Mouse (Mus musculus) right cerebral cortex, postnatal 36 days (tissue): ENCODE results near the gene Spdl1.

Experiments used
- DNase-seq, 2 experiments: peaks; one replicate each; pipeline ENCODE4 v3.0.0; 2022; ENCODE audit warnings: low spot score in 2 of 2, mixed read lengths in 1 of 2

Gene Spdl1

GRCm38 (mm10) chr11:34833318-34834086 lies at the start of gene Spdl1:
Spdl1 (minus strand) TSS chr11:34833641.
- peak; percentile 91 to 92 for DNase-seq

- no peak for DNase-seq
Measured at GRCm38 (mm10) chr11:34881528-34881927, 48.1 kb upstream of the Spdl1 start.

DNA sequence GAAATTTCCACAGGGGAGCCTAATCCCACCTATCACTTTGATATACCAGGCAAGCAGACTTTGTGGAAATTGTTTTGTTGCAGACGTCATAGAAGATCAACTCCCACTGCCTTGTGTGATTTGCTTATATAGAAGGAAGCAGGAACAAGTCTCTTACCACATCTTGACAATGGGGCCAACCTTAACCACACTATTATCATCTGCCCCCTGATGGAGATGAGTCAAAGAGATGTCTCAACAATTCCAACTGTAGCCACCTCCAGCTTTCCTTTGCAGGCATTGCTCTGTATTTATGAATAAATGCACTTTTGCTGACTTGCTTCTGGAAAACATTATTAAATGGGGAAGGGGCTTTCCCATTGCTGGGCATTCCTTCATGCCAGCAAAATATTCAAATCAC lies 46.2 kb upstream of the Spdl1 start:
- DNase-seq = no peak

GRCm38 (mm10) chr11:34873861-34874260 lies 40.4 kb upstream of the Spdl1 start:
- no peak for DNase-seq

GRCm38 (mm10) chr11:34872432-34872831 lies 39.0 kb upstream of the Spdl1 start:
- DNase-seq = no peak

DNA sequence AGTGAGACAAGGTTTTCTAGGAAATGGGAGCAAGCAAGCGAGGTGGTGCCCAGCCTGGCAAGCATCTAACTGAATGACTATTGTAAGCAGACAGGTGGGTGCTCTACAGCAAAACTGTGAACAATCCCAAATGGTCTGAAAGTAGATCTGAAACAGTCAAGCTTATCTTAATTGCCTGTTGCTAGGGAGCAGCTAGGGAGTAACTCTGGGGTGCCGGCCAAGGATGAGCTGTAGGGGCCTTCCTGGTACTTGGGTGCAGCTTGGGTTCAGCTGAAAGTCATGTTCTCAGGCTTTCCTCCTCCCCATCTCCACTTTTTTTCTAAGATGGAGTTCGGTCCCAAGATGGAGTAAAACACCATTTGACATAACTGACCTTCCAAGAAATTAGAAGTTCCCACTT lies 38.5 kb upstream of the Spdl1 start:
- no peak for DNase-seq

- no peak for DNase-seq
Measured at GRCm38 (mm10) chr11:34871456-34871855, 38.0 kb upstream of the Spdl1 start.

DNA sequence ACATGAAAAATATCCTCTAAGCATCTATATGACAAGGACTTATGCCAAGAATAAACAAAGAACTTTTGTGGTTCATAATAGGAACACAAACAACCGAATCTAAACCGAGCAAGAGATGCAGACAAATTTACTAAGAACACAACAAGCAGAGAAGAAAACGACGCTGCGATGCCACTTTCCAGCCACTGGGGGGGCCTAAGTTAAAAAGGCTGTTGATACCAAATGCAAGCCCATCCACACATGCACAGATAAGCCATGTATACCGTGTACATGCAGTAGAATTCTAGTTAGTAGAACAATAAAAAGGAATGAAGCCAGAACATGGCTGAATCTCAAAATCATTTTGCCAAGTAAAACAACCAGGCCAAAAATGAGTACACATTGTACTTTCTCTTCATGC lies 35.2 kb upstream of the Spdl1 start:
- DNase-seq = no peak

- no peak for DNase-seq
Measured at GRCm38 (mm10) chr11:34865741-34866270, 32.4 kb upstream of the Spdl1 start.

DNA sequence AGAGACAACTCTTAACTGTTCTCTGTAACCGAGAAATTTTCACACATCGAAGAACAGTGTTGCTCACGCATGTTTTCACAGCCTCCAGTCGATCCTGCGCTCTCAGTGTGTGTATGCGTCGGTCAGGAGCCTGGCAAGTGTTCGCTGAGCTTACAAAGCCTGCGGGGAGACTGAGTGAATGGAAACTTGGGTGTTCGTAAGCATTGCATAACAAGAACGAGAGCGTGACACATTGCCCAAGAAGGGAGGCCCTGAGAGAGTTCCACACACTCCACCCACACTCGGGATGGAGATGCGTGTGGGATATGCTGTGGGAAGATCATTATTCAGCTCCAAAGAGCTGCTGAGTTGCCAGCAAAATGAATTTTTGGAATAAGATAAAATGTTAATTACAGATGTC lies 31.7 kb upstream of the Spdl1 start:
- DNase-seq = peak; percentile 64 to 81

GRCm38 (mm10) chr11:34856652-34857051 lies 23.2 kb upstream of the Spdl1 start:
- no peak for DNase-seq

DNA sequence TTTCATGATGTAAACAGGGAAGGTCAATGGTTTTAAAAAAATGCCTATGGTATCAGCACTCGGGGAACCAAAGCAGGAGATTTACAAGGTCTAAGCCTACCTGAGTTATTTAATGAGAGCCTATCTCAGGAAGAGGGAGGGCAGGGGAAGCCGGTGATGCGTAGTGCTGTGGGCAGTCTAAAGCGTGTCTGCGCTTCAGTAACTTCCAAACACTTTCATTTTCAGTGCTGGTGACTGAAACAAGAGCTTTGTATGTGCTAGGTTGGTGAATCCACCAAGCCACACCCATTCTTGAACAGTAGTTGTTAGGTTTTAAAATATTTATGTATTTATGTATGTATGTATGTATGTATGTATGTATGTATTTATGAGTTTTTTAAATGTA lies 12.8 kb upstream of the Spdl1 start:
- no peak for DNase-seq

GRCm38 (mm10) chr11:34845567-34846267 lies 12.3 kb upstream of the Spdl1 start:
- no peak for DNase-seq

GRCm38 (mm10) chr11:34843517-34843916 lies 10.1 kb upstream of the Spdl1 start:
- no peak for DNase-seq

GRCm38 (mm10) chr11:34840283-34840682 lies 6.8 kb upstream of the Spdl1 start:
- no peak for DNase-seq

DNA sequence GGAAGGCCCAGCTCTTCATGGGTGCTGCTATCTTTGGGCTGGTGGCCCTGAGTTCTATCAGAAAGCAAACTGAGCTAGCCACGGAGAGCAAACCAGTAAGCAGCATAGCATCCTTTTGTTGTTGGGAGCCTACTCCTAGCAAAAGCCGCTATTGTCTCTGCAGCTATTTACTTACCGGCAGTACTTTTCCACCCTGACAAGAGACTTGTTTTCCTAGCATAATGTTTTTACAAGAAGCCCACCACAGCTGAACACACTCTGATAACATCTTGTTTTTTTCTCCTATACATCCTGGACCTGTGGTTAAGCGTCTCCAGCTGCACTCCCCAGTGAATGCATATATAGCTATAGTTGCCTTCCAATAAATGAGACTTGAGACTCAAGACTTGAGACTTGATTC lies 5.6 kb upstream of the Spdl1 start:
- no peak for DNase-seq

DNA sequence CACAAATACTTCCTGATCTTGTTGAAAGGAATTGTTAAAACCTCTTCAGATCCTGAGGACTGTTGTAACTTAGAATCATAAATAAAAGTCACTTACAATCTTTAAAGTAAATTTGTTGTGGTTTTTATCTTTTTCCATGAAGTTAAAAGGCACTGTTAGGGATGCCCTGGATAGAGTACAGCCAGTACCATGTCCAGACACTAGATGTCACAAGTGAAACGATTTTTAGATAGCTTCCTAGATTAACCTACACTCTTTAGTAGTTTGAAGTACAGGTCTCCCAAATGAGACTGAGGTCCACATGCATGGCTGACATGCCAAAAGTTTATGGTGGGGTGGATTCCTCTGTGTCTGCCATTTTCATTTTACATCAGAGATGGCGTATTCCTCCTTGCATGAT lies 2.8 kb upstream of the Spdl1 start:
- DNase-seq = no peak

DNA sequence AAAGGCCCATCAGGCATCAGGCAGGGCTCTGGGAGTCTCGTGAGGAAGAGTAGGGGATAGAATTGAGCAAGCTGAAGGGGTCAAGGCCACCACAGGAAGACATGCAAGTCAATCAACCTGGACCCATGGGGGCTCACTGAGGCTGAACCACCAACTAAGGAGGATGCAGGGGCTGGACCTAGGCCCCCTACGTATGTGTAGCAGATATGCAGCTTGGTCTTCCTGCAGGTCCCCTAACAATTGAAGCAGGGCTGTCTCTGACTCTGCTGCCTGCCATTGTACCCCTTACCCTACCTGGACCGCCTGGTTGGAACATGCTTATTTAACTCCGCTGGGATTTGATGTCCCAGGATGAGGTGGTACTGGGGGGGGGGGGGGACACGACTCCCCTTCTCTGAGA lies 763 bp downstream of the Spdl1 start:
- no peak for DNase-seq

GRCm38 (mm10) chr11:34827803-34828202 lies 5.6 kb downstream of the Spdl1 start:
- no peak for DNase-seq

DNA sequence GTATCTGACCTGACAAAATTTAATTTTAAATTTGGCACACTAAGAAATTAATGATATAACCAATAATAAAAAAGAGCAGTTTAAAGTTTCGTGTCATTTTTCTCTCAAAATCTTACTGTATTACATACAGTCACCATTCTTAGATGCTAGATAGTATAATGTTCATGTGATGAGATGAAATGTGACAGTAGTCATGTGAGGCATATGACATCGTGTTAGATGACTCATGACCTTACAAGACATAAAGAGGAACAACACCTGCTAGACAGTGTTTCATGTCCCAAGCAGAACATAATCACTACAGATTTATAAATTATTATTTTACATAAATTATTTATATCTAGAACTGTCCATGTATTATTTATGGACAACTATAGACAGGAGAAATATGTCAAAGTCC lies 6.5 kb downstream of the Spdl1 start:
- no peak for DNase-seq

GRCm38 (mm10) chr11:34824791-34825190 lies 8.7 kb downstream of the Spdl1 start:
- DNase-seq = no peak

DNA sequence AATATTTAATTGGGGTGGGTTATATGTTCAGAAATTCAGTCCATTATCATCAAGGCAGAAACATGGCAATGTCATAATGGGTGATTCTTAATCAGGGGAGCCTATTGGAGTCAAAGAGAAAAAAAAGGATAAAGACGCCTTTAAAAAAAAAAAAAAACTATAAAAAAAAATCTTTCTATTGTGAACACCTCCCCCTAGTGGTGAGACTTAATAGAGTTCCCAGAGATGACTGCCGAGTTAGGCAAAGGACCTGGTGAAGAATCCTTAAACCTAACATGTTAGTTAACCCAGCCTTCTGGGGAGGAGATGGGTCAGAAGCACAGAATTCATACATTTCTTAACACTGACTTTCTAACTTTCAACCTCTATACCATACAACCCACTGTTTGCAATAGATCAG lies 18.7 kb downstream of the Spdl1 start:
- DNase-seq = no peak

DNA sequence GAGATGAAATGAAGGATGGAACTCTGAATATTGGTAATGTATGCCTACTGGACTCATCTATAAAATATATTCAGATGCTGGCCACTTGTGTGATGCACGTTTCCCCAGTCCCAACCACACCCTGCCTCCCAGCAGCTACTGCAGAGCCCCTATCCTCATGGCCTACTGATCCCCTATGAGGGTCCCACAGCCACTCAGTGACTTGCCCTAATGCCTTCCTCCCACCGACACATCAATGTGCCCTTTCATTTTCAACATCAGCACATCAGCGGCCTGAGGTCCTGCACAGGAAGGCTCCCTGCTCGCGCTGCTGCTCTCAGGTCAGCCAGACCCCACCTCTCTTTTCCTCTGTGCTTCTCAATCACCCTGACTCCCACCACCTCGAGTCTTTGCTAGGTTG lies 19.1 kb downstream of the Spdl1 start:
- no peak for DNase-seq
